Mouse (Mus musculus): ENCODE measurements around the gene Tmem221.

Gene Tmem221

GRCm38 (mm10) chr8:71577856-71578387 lies 19.3 kb upstream of the Tmem221 start:
- DNase-seq, result no peak

- DNase-seq, result no peak
Observed at GRCm38 (mm10) chr8:71575020-71575419, 16.3 kb upstream of the Tmem221 start.

- no peak for DNase-seq
Observed at GRCm38 (mm10) chr8:71574426-71574825, 15.8 kb upstream of the Tmem221 start.

- DNase-seq, result peak; percentile 74
Observed at GRCm38 (mm10) chr8:71572847-71573633, 14.4 kb upstream of the Tmem221 start.

GRCm38 (mm10) chr8:71572077-71572476 lies 13.4 kb upstream of the Tmem221 start:
- DNase-seq, result peak; percentile 40

- peak; percentile 99 for DNase-seq
Observed at GRCm38 (mm10) chr8:71570291-71570954, 11.8 kb upstream of the Tmem221 start.

GRCm38 (mm10) chr8:71569366-71570290 lies 11.0 kb upstream of the Tmem221 start:
- peak; percentile 99 for DNase-seq

GRCm38 (mm10) chr8:71568941-71569340 lies 10.3 kb upstream of the Tmem221 start:
- no peak for DNase-seq

GRCm38 (mm10) chr8:71568387-71568937 lies 9.8 kb upstream of the Tmem221 start, which contains the start of gene Slc27a1:
Slc27a1 (plus strand) TSS chr8:71568882.
- peak; percentile 92 for DNase-seq

- no peak for DNase-seq
Observed at GRCm38 (mm10) chr8:71567587-71567986, 8.9 kb upstream of the Tmem221 start.

GRCm38 (mm10) chr8:71566501-71566900 lies 7.8 kb upstream of the Tmem221 start, which contains the start of gene Nxnl1:
Nxnl1 (minus strand) TSS chr8:71566601.
- no peak for DNase-seq

GRCm38 (mm10) chr8:71563992-71564391 lies 5.3 kb upstream of the Tmem221 start:
- no peak for DNase-seq

- peak; percentile 79 for DNase-seq
Observed at GRCm38 (mm10) chr8:71562751-71563150, 4.1 kb upstream of the Tmem221 start.

GRCm38 (mm10) chr8:71561401-71561800 lies 2.7 kb upstream of the Tmem221 start:
- DNase-seq, result peak; percentile 70

- no peak for DNase-seq
Observed at GRCm38 (mm10) chr8:71560765-71561164, 2.1 kb upstream of the Tmem221 start.

GRCm38 (mm10) chr8:71560071-71560470 lies 1.4 kb upstream of the Tmem221 start:
- no peak for DNase-seq

GRCm38 (mm10) chr8:71558958-71559690 lies 453 bp upstream of the Tmem221 start:
- DNase-seq, result peak; percentile 90

GRCm38 (mm10) chr8:71554644-71555043 lies 4.0 kb downstream of the Tmem221 start:
- DNase-seq, result no peak

- DNase-seq, result no peak
Observed at GRCm38 (mm10) chr8:71554001-71554400, 4.7 kb downstream of the Tmem221 start.

- DNase-seq, result no peak
Observed at GRCm38 (mm10) chr8:71552770-71553169, 5.9 kb downstream of the Tmem221 start.

GRCm38 (mm10) chr8:71550754-71551153 lies 7.9 kb downstream of the Tmem221 start:
- no peak for DNase-seq

- DNase-seq, result no peak
Observed at GRCm38 (mm10) chr8:71547590-71547989, 11.1 kb downstream of the Tmem221 start.

Data from kidney, adult 9 months (tissue).